In genomic region chr13:35773763-35774162, GRCm38 (mm10) we compare ENCODE assay signal across 10 mouse cellular contexts.
DNase-seq lines count a peak whose midpoint lies in the region; ATAC-seq lines count a peak whose summit lies in the region.
"Had no signal": no experiment of that assay in that cellular context is flagged by ENCODE, and none has a peak within 500 bp of the region (broad histone marks: within the 10 kb centered on the region; RNA-seq: fewer than 3 reads in every experiment).

No protein-coding gene starts in this region.

- H3K4me2 ChIP-seq in heart, embryonic 11.5 days, result no peak overlapping the region
- H3K4me2 ChIP-seq: stomach, embryonic 15.5 days had no signal

- H3K36me3 ChIP-seq in heart, embryonic 11.5 days (ENCODE audit: control insufficient read depth, insufficient read depth, low read length), result no peaks in the 10 kb centered on the region
- H3K36me3 ChIP-seq: stomach, embryonic 15.5 days had no signal

- WGBS in heart, embryonic 11.5 days (ENCODE audit: insufficient replicate concordance), result 43% methylated on average over 7 of the region's 7 CpGs

- ATAC-seq in heart, embryonic 11.5 days (replicated peaks; ENCODE audit: insufficient number of reproducible peaks, low FRiP score, low TSS enrichment), result no peak
- 0 out of 2 replicates have a peak, but pooled peaks have one; percentile 28 for ATAC-seq in erythroid progenitor cell, adult 5-6 weeks (replicated peaks; ENCODE audit: low FRiP score, poor library complexity, severe bottlenecking)

- DNase-seq in heart, postnatal 14 days, result peak; percentile 33 to 56
- DNase-seq in thymus, postnatal 14 days, result peak; percentile 22
- no peak for DNase-seq in thymus, postnatal 25 days
- DNase-seq in yolk sac, embryonic 10.5 days (ENCODE audit: low spot score), result no peak
- no peak for DNase-seq in MN1 (ENCODE audit: low spot score)
- no peak for DNase-seq in spleen, postnatal 4 days (ENCODE audit: low spot score in 2 of 2)

- no peak overlapping the region for H3K27ac ChIP-seq in heart, embryonic 11.5 days (ENCODE audit: low read depth, low read length)
- H3K27ac ChIP-seq: stomach, embryonic 15.5 days had no signal

- H3K4me1 ChIP-seq in heart, embryonic 11.5 days (ENCODE audit: control insufficient read depth, insufficient read depth, low read length), result peaks cover 20% of the 10 kb centered on the region
- H3K4me1 ChIP-seq: stomach, embryonic 15.5 days had no signal

- H3K9me3 ChIP-seq in heart, embryonic 11.5 days (replicated peaks; ENCODE audit: control insufficient read depth, low read length), result no peaks in the 10 kb centered on the region
- H3K9me3 ChIP-seq: stomach, embryonic 15.5 days had no signal

- no peaks in the 10 kb centered on the region for H3K27me3 ChIP-seq in heart, embryonic 11.5 days (ENCODE audit: control insufficient read depth, insufficient read depth, low read length)
- H3K27me3 ChIP-seq: stomach, embryonic 15.5 days had no signal

- intact Hi-C loops in heart, postnatal 14 days (cut with DNase I), result loop anchor here (2.0 to 10.0 kb wide), 2 partner anchors 173 to 739 kb away; no protein-coding TSS in a partner anchor

- H3K9ac ChIP-seq in heart, embryonic 11.5 days (ENCODE audit: low read depth, low read length), result no peak overlapping the region
- H3K9ac ChIP-seq: stomach, embryonic 15.5 days had no signal

- H3K4me3 ChIP-seq in heart, embryonic 11.5 days (ENCODE audit: low read depth, low read length), result no peak overlapping the region
- H3K4me3 ChIP-seq: myocyte; stomach, embryonic 15.5 days had no signal

Comparison
In these comparisons a context has a peak if more than half of its experiments do, and no peak if none do; other contexts are left out.
1. DNase-seq: peak in heart, postnatal 14 days (2 of 2) and thymus, postnatal 14 days (single experiment); none in thymus, postnatal 25 days (single experiment), yolk sac, embryonic 10.5 days (single experiment), MN1 (single experiment) and spleen, postnatal 4 days (0 of 2).